21 mouse cellular contexts compared by ENCODE assay signal in the genomic region with DNA sequence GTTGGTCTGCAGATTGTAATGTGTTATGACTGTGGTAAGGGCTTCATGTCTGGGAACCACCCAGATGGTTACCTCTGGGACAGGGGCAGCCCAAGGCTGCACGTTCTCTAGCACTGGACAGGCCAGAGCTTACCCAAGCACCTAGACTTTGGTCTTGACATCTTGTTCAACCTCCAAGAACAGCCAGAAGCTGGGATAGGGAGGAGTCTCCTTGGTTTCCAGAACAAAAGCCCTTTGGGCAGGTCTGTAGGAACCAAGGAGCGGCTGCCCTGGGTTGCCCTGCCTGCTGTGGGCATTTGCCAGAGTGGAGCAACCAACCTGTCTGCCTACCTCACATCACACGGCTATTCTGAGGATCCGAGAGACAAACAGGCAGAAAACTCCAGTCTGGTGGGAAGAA. TPM values are rescaled to one million over a fixed set of nuclear protein-coding genes. Genes with fewer than 3 reads are reported as not detected.
"Had no signal": no experiment of that assay in that cellular context is flagged by ENCODE, and none has a peak within 500 bp of the region (broad histone marks: within the 10 kb centered on the region; RNA-seq: fewer than 3 reads in every experiment).

No protein-coding gene starts in this region.

- H3K4me2 ChIP-seq: limb, embryonic 15.5 days; liver, embryonic 11.5 days; lung, embryonic 15.5 days; midbrain, embryonic 13.5 days; neural tube, embryonic 13.5 days; stomach, embryonic 15.5 days had no signal

- H3K4me1 ChIP-seq: lung, embryonic 15.5 days; neural tube, embryonic 13.5 days had no signal

- H3K4me3 ChIP-seq: left cerebral cortex, adult 2 months; limb, embryonic 15.5 days; lung, embryonic 15.5 days; megakaryocyte, embryonic 14.5 days; midbrain, embryonic 10.5 days; midbrain, embryonic 13.5 days; myocyte; neural tube, embryonic 13.5 days; stomach, embryonic 15.5 days had no signal

- H3K36me3 ChIP-seq: lung, embryonic 15.5 days had no signal

- ATAC-seq: midbrain, embryonic 13.5 days; midbrain, embryonic 16.5 days had no signal

- H3K9me3 ChIP-seq: limb, embryonic 15.5 days; lung, embryonic 15.5 days; midbrain, embryonic 10.5 days; midbrain, embryonic 13.5 days; neural tube, embryonic 13.5 days; stomach, embryonic 15.5 days had no signal

- DNase-seq: layer of hippocampus, postnatal 36 days; lung, adult 18-20 months; lung, postnatal 10 days; lung, postnatal 36 days; retina, postnatal 1 day; right cerebral cortex, postnatal 25 days; spleen, adult 18-20 months; thymus, postnatal 25 days had no signal

- H3K9ac ChIP-seq: limb, embryonic 15.5 days; liver, embryonic 14.5 days; lung, embryonic 15.5 days; midbrain, embryonic 13.5 days; neural tube, embryonic 13.5 days; stomach, embryonic 15.5 days had no signal

- H3K27ac ChIP-seq: left cerebral cortex, adult 2 months; liver, embryonic 14.5 days; lung, embryonic 15.5 days; midbrain, embryonic 10.5 days; midbrain, embryonic 13.5 days; neural tube, embryonic 13.5 days; stomach, embryonic 15.5 days had no signal

RNA-seq across cellular contexts. Expression of gene Crb2, which starts 21.0 kb away (rescaled TPM):
- total RNA-seq: neutrophil, adult 5-6 weeks had no signal
- polyA plus RNA-seq: myocyte had no signal
